Mouse (Mus musculus) midbrain, embryonic 14.5 days (tissue): ENCODE measurements around the gene Moap1. TPM values are rescaled to one million over a fixed set of nuclear protein-coding genes. Genes with fewer than 3 reads are reported as not detected.

Experiments used
- ATAC-seq: fragments of 200-750 bp; cut with Nextera tagmentation; 2 replicates; pipeline ENCODE4 v1.8.0; 2017; ENCODE audit warnings: moderate number of reproducible peaks, moderate library complexity; ENCODE audit not compliant: low FRiP score, low TSS enrichment
- DNase-seq: peaks from one replicate; pipeline ENCODE4 v3.0.0-alpha.2; 2015
- H3K27ac ChIP-seq: fragments of 300-500 bp; sonication (generic); replicated peaks from 2 replicates; pipeline ENCODE4 v1.5.1; 2014; ENCODE audit warnings: mild to moderate bottlenecking, low read depth, low read length, moderate library complexity
- H3K27me3 ChIP-seq: fragments of 300-500 bp; sonication (generic); 2 replicates; pipeline ENCODE4 v1.6.1; 2014; ENCODE audit warnings: low read length, control low read depth, mixed read lengths; ENCODE audit not compliant: control insufficient read depth, insufficient read depth
- H3K36me3 ChIP-seq: fragments of 300-500 bp; sonication (generic); 2 replicates; pipeline ENCODE4 v1.6.1; 2014; ENCODE audit warnings: low read length, control low read depth; ENCODE audit not compliant: control insufficient read depth, insufficient read depth
- H3K4me1 ChIP-seq: fragments of 300-500 bp; sonication (generic); 2 replicates; pipeline ENCODE4 v1.6.1; 2014; ENCODE audit warnings: mild to moderate bottlenecking, antibody characterized with exemption, low read length, control low read depth; ENCODE audit not compliant: control insufficient read depth, insufficient read depth
- H3K4me2 ChIP-seq: fragments of 300-500 bp; sonication (generic); 2 replicates; pipeline ENCODE4 v1.6.1; 2014; ENCODE audit warnings: mild to moderate bottlenecking, low read length, moderate library complexity
- H3K4me3 ChIP-seq: fragments of 300-500 bp; sonication (generic); replicated peaks from 2 replicates; pipeline ENCODE4 v1.5.1; 2014; ENCODE audit warnings: low read depth, low read length
- H3K9ac ChIP-seq: fragments of 300-500 bp; sonication (generic); replicated peaks from 2 replicates; pipeline ENCODE4 v1.6.1; 2014; ENCODE audit warnings: mild to moderate bottlenecking, low read length, moderate library complexity
- H3K9me3 ChIP-seq: fragments of 300-500 bp; sonication (generic); 2 replicates; pipeline ENCODE4 v1.6.1; 2016; ENCODE audit warnings: low read length, control low read depth, mixed read lengths; ENCODE audit not compliant: control insufficient read depth
- WGBS: fragments of 180-500 bp; shearing (Covaris S2); extraction: QIAGEN DNeasy Blood & Tissue Kit; methylation state at CpG from one replicate; pipeline ENCODE4 v1.1.7; 2014; 5-methylcytosine and 5-hydroxymethylcytosine counted together
- polyA plus RNA-seq: library from polyadenylated mRNA; unstranded; fragments of >200 nt; fragmentation: Nextera tagmentation; extraction: Ambion mirVana; gene quantifications from 2 replicates; pipeline ENCODE4 v1.2.1, GENCODE M21; 2014

The Moap1 gene
- polyA plus RNA-seq, 1 experiment from 2014 or later = 60.0 TPM

- Histone ChIP-seq H3K9me3 (no peaks in the 10 kb centered on the region), H3K36me3 (no peaks in the 10 kb centered on the region), H3K4me3 (peak overlapping the region; percentile 67), H3K27me3 (no peaks in the 10 kb centered on the region), H3K4me2 (peak overlapping the region; percentile 79), H3K27ac (peak overlapping the region; percentile 89), H3K4me1 (peaks cover 28% of the 10 kb centered on the region), H3K9ac (peak overlapping the region; percentile 73)
- WGBS = 1% methylated on average over 45 of the region's 45 CpGs
- ATAC-seq (peak; percentile 82), DNase-seq (peak; percentile 94)
These were observed 38.1 kb downstream of the Moap1 start for GRCm38 (mm10) chr12:102705216-102705871.

- WGBS = under 1% methylated on average over 77 of the region's 105 CpGs
- H3K27ac ChIP-seq = peak within 1 kb of the TSS; percentile 89
- ATAC-seq (peak; percentile 84), DNase-seq (peak; percentile 88)
- peak within 1 kb of the TSS; percentile 67 for H3K4me3 ChIP-seq
- H3K4me2 ChIP-seq = peak within 1 kb of the TSS; percentile 79
- H3K9me3 ChIP-seq = no peaks in the 10 kb centered on the region
- peak within 1 kb of the TSS; percentile 73 for H3K9ac ChIP-seq
- peaks cover 28% of the 10 kb centered on the region for H3K4me1 ChIP-seq
- no peaks in the 10 kb centered on the region for H3K36me3 ChIP-seq
- no peaks in the 10 kb centered on the region for H3K27me3 ChIP-seq
These were observed 38.8 kb downstream of the Moap1 start, which contains the start of gene Itpk1 for GRCm38 (mm10) chr12:102704457-102705198. Gene Itpk1, minus strand, starts transcription at chr12:102704930.

GRCm38 (mm10) chr12:102703921-102704408 lies 39.5 kb downstream of the Moap1 start:
- peak overlapping the region; percentile 89; the same call in 1 of the 2 replicates for H3K27ac ChIP-seq
- H3K27me3 ChIP-seq = no peaks in the 10 kb centered on the region
- peak; percentile 60 for DNase-seq
- H3K4me1 ChIP-seq = peaks cover 28% of the 10 kb centered on the region
- ATAC-seq = no peak
- peak overlapping the region; percentile 67 for H3K4me3 ChIP-seq
- peak overlapping the region; percentile 73 for H3K9ac ChIP-seq
- H3K9me3 ChIP-seq = no peaks in the 10 kb centered on the region
- 5% methylated on average over 17 of the region's 17 CpGs for WGBS
- no peaks in the 10 kb centered on the region for H3K36me3 ChIP-seq
- H3K4me2 ChIP-seq = peak overlapping the region; percentile 79

- H3K4me2 ChIP-seq = peak overlapping the region; percentile 79
- H3K9ac ChIP-seq = peak overlapping the region; percentile 73; the same call in 1 of the 2 replicates
- WGBS = 18% methylated on average over 6 of the region's 6 CpGs
- DNase-seq = no peak
- H3K9me3 ChIP-seq = no peaks in the 10 kb centered on the region
- no peaks in the 10 kb centered on the region for H3K36me3 ChIP-seq
- H3K4me1 ChIP-seq = peaks cover 31% of the 10 kb centered on the region
- H3K4me3 ChIP-seq = peak overlapping the region; percentile 67
- no peak overlapping the region; the same call in 1 of the 2 replicates for H3K27ac ChIP-seq
- H3K27me3 ChIP-seq = no peaks in the 10 kb centered on the region
- ATAC-seq = no peak
These were observed 40.0 kb downstream of the Moap1 start for GRCm38 (mm10) chr12:102703441-102703840.

- Histone ChIP-seq H3K27me3 (no peaks in the 10 kb centered on the region), H3K4me2 (peak overlapping the region; percentile 79), H3K4me3 (peak overlapping the region; percentile 67), H3K9me3 (no peaks in the 10 kb centered on the region), H3K36me3 (no peaks in the 10 kb centered on the region), H3K9ac (no peak overlapping the region), H3K27ac (peak overlapping the region; percentile 15), H3K4me1 (peaks cover 35% of the 10 kb centered on the region)
- ATAC-seq (no peak), DNase-seq (peak; percentile 74)
- WGBS = under 1% methylated on average over 4 of the region's 4 CpGs
These were observed 40.4 kb downstream of the Moap1 start for GRCm38 (mm10) chr12:102703111-102703412.

- H3K36me3 ChIP-seq = no peaks in the 10 kb centered on the region
- H3K4me1 ChIP-seq = peaks cover 40% of the 10 kb centered on the region
- H3K9ac ChIP-seq = no peak overlapping the region
These were observed 40.9 kb downstream of the Moap1 start for GRCm38 (mm10) chr12:102702356-102703110.

GRCm38 (mm10) chr12:102701691-102702207 lies 41.7 kb downstream of the Moap1 start:
- no peak for DNase-seq
- Histone ChIP-seq H3K9me3 (no peaks in the 10 kb centered on the region), H3K9ac (no peak overlapping the region), H3K27me3 (no peaks in the 10 kb centered on the region), H3K27ac (no peak overlapping the region), H3K4me3 (no peak overlapping the region), H3K4me2 (peak overlapping the region; percentile 79), H3K36me3 (no peaks in the 10 kb centered on the region), H3K4me1 (peaks cover 43% of the 10 kb centered on the region)
- ATAC-seq = no peak
- 89% methylated on average over 5 of the region's 5 CpGs for WGBS

More at GRCm38 (mm10) chr12:102702356-102703110, 40.9 kb downstream of the Moap1 start:
- ATAC-seq = no peak
- no peaks in the 10 kb centered on the region for H3K27me3 ChIP-seq
- no peaks in the 10 kb centered on the region for H3K9me3 ChIP-seq
- peak overlapping the region; percentile 15; the same call in 1 of the 2 replicates for H3K27ac ChIP-seq
- peak overlapping the region; percentile 67 for H3K4me3 ChIP-seq
- H3K4me2 ChIP-seq = peak overlapping the region; percentile 79
- peak; percentile 95 for DNase-seq
- 4% methylated on average over 15 of the region's 15 CpGs for WGBS

GRCm38 (mm10) chr12:102700453-102700852 lies 43.0 kb downstream of the Moap1 start:
- H3K4me2 ChIP-seq = no peak overlapping the region
- H3K4me1 ChIP-seq = peaks cover 37% of the 10 kb centered on the region
- H3K27ac ChIP-seq = no peak overlapping the region

More at GRCm38 (mm10) chr12:102700453-102700852, 43.0 kb downstream of the Moap1 start:
- no peak overlapping the region for H3K9ac ChIP-seq
- no peak for DNase-seq
- ATAC-seq = no peak
- no peaks in the 10 kb centered on the region for H3K9me3 ChIP-seq
- WGBS = 72% methylated on average over 12 of the region's 12 CpGs
- no peaks in the 10 kb centered on the region for H3K36me3 ChIP-seq
- no peaks in the 10 kb centered on the region for H3K27me3 ChIP-seq
- H3K4me3 ChIP-seq = no peak overlapping the region
